Mouse (Mus musculus) mature B cell (primary cell): ENCODE results near the gene Mvb12b.

Experiments used
- in situ Hi-C: fragments of 300-500 bp; cut with MboI; formaldehyde crosslinking; loops from 2 replicates; pipeline ENCODE4 v1.14.3; 2019

The Mvb12b gene

DNA sequence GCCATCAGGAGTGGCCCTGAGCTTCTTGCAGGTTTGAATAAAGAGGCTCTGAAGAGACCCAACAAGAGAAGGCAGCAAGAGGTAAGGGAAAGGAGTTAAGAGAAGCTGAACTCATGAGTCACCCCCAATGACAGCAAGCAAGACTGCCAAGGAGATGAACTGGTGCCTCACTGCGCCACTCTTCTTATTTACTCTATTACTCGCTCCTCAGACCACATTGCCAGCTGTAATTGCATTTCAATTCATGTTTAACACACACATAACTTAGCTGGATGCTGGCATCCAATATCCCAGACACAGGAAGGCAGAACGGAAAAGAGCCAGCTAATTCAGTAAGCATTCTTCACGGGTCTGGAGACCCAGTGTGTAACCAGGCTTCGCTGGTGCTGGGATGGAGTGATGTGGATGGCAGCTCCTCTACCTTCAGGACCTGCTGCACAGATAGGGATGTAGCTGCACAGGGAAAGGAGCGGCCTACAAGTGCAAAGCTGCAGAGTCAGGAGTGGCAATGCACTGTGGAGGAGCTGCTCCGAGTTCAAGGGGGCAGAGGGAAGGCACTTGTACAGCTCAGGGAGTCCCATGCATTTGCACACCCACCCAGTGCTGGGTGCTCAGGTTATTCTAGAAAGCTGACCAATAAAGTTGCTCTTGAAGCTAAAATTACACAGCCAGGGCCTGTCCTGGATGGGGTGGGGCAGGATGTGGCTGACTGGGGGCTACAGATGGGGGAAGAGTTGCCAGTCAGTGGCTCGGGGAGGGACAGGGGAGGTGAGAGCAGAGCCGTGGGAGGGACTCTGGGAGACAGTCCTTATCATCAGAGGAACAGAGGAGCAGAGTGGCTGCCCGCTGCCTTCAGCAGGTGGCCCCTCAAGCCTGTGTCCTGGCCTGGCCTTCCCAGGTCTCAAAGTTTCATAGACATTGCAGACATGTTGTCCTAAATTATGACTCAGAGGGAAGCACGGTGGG is 34.5 kb downstream of the Mvb12b start:
- in situ Hi-C loops, result no loop called here

DNA sequence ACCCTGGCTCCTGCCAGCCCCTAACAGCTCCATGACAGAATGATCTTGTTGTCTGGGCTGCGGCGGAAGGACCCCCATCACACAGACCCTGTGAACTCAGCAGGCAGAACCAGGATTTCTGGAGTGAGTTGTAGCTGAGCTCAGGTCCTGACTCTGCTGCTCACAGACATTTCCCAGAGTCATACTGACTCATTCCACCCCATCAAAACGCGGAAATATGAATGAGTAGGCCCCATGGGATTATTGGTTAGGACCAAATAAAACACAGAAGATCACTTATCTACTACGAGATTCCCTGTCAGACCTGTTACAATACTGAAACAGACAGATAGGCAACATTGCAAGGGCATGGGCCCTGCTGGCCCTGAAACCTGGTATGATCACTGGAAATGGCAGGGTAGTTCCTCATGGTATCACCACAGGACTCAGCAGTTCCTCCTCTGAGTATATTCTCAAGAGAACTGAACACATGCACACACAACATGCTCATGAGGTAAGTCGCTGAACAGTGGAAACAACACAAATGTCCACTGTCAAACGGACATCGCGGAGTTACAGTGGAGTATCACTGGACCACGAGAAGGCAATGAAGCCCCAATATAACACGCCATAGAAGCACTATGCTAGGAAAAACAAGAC is 40.4 kb downstream of the Mvb12b start:
- in situ Hi-C loops, result no loop called here

DNA sequence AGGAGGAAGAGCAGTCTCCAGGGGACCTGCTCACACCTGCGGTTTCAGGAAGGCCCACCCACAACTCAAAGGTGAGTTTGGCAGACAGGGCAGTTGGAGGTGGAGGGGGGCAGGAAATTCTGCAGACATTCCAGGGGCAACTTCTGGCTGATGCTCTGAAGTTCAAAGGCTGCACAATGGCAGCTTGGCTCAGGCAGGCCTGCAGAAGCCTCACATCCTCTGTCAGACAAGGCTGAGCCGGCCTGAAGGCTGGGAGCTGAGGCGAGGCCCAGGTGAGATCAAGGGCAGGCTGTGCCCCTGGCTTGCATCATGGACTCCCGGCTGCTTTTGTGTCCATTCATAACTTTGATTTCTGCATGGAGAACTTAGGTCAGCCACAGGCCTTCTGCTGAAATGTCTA is 41.1 kb downstream of the Mvb12b start:
- in situ Hi-C loops, result no loop called here

DNA sequence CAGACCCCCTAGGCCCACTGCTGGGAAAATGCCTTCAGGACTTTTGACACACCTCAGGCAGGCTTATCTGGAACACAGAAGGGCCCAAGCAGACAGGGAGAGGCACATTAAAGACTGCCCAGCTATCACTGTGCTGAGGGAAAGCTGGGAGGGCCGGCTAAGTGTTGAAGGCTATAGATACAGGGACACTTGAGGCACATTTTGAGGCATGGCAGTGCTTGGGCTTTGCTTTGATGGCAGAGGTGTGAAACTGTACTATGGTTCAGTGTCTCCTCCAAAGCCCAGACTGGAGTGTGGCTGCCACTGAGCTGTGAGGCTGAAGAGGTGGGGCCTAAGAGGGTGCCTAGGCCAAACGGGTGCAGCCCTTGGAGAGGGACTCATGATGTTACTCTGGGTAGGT is 44.1 kb downstream of the Mvb12b start:
- in situ Hi-C loops, result no loop called here

DNA sequence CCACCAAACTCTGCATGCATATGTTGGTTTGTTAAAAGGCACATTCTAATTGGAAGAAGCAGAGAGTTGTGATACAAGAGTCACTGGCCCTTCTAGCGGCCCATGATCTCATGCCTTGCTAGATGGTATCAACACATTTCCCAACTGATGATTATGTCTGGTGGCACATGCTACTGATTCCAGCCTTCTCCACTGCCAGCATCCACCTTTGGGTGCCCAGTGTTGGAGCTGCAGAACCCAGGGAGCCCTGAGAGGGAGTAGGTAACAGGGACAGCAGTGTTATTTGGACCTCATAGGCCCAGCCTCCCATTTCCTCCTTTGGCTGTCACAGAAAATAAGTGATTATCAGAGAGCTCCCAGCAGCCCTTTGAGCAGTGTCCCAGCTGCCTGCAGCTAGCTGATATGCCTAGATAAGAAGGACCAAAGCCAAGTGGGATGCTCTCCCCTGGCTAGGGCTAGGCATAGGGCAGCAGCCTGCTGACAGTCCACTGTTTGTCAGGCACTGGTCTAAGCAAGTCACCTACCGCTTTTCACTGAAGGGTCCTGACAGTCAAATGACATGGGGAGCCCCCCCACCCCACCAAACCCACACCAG is 44.7 kb downstream of the Mvb12b start:
- in situ Hi-C loops, result no loop called here

DNA sequence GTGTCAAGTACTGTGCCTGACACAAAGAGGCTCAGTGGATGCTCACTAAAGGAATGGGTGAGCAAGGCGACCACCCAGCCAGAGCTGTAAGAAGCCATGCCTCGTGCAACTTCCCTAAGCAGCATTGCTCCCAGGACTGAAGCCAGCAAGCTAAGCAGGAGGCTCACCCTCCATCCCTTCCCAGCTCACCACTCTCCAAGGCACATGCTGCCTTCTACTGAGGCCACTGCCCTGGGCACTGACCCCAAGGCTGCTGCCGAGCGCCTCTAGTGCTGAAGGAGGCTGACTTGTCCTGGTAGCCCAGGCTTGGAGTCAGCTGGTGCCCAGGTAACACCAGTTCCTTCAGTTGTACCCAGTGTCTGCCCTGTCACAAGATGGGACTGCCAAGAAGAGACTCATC is 45.8 kb downstream of the Mvb12b start:
- in situ Hi-C loops, result no loop called here

DNA sequence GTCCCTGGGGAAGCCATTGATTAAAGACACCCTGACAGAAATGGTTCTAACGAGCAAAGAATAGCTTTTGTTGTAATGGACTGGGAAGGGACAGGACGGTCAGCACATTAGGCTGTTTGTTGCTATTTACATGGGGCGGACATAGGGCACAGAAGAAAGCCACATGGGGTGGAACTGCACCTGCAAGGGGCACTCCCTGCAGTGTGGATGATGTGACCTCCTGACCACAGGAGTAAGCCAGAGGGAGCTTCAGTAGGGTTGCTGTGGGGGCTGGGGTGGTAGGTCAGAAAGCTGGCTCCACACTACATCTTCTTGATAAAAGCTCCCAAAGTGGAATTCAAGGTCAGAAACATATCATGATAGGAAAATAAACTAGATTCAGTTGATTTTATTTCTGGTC is 47.3 kb downstream of the Mvb12b start:
- in situ Hi-C loops, result no loop called here

DNA sequence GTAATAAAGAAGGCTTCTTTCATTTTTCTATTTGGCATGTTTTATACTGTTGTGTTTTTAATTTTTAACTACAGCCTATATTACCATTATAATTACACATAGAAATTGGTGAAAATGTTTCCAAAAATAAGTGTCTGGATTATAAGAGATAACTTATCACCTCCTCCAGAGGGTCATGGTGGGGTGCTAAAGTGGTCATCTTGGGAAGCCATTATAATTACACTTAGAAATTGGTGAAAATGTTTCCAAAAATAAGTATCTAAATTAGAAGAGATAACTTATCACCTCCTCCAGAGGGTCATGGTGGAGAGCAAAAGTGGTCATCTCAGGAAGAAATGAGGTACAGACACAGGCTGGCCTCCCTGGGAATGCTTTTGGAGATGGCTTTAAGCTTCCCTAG is 48.5 kb downstream of the Mvb12b start:
- in situ Hi-C loops, result no loop called here

DNA sequence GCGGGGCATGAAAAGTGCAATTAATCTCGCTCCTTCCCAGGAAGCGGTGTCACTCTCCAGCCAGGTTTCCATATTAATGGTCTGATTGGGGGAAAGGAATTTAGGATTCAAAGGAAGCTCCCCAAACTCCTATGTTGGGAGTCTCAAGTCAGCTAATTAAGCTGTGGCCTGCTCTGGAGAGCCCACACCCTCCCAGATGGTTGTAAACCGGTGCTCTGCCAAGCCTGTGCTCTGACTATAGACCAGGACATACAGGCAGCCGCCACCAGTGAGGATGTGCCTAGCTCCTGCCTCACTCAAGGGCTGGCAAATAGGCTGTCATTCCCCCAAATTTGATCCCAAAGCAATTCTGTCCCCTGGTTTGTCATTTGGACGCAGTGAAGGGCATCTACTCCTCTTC is 50.4 kb downstream of the Mvb12b start:
- in situ Hi-C loops, result no loop called here

DNA sequence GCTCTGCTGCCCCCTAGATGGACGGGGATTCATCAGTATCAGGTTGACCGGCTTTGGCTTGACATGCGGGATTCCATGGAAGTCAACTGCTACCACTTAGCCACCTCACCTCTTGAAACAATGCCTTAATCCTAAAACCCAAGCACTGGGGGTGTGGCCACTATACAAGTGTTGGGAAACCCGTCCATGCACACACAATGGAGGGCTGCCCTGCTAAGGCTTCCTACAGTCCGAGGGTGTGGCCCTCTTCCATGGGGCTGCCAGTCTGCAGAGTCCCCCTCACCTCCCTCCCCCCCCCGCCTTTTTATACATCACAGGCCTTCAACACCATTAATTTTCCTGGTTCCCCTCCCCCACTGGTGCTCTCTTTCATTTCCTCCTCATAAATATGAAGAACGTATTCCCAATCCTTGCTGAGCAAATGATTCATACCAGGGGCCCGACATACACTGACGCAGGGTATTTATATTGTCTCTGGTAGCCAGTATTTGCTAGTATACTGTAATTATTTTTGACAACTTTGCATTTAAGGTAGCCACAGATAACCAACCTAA is 51.0 kb downstream of the Mvb12b start:
- in situ Hi-C loops, result no loop called here

DNA sequence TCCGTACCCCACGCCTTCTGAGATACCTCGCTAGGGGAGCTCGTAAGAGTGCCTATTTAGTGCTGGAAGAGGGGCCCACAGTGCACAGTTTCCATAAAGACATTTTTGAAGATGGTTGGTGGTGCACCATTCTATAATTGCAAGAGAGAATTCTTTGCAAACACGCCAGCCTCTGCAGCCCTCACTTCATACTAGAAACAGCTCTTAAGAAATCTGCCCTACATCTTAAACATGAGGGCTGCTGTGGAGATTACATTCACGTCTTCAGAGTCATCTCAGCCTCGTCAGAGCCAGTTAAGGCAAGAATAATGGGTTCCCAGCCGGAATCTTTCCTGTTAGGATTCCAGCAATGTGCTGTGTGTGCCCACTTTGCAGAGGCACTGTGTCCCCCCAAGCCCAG is 52.7 kb downstream of the Mvb12b start:
- in situ Hi-C loops, result no loop called here

DNA sequence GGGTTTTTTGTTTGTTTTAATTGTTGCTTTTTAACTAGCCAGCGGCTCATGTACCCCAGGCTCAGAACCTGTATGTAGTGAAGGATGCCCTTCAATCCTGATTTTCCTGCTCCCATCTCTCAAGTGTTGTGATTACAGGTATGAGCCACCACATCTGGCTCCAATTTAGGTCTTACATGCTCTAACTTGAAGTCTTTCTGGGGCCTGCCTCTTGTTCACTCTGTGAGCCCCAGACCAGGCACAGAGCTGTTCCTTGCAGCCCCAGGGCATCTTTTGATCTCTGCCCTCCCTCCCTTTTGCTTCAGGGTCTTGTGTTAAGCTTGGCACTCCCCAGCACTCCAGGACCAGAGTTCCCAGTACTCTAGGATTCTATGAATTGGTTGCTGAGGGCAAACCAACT is 53.8 kb downstream of the Mvb12b start:
- in situ Hi-C loops, result no loop called here

DNA sequence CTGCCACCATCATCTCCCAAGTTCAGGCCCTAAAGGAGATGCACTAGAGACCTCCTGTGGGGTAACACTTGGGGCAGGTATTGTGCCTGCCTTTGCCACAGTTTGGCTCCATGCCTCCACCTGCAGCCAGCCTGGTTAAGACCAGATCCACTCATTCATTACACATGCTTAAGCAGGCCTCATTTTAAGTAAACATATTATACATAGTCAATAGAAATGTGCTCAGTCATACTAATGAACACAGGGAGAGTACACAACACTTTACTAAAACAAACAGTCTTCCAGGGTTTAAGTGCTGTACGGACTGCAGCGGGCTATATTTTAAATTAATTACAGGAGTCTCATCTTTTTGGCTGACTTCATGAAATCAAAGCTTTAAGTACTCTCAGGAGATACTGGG is 57.9 kb downstream of the Mvb12b start:
- in situ Hi-C loops, result no loop called here

DNA sequence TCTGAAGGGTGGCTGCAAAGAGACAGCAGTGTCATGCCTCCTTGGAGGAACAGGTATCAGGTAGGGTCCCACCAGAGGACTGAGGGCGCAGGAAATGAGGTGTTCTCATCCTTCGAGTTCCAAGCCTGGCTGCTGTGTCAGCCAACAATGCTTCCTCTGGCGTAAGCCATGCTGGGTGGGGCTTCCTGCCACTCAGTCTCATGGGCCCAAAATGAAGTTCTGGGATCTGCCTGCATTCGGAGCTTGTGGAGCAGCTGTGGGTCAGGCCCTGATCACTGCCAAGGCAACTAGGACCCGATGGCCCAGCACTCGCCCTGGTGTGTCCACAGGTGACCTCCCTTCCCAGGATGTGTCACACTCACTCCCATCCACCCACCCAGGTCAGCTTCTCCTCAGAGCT is 61.0 kb downstream of the Mvb12b start:
- in situ Hi-C loops, result no loop called here

DNA sequence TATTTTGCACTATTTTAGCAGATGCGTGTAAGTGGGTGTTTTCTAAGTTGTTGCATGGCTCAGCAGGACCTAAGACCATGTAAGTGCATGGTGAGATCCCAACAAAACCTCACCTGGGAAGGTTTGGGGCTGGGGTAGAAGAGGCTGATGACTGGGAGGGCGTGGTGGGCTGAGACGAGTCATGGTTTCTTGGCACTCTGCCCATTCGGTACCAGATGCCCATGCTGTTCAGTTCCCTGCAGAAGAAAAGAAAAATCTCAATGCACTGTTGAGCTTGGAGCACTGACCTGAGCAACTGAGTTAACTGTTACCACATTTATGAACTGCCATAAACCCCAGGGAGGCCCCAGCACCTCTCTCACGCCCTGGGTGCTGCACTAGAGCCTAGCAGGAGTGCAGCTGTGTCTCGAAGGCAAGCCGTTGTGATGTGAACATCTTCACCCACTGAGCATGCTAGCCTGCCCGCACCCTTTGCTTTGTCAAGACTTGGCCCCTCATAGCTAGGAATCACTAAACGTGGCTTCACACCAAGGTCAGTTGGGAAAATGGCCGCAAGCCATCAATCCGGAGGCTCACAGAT is 62.7 kb downstream of the Mvb12b start:
- in situ Hi-C loops, result no loop called here

DNA sequence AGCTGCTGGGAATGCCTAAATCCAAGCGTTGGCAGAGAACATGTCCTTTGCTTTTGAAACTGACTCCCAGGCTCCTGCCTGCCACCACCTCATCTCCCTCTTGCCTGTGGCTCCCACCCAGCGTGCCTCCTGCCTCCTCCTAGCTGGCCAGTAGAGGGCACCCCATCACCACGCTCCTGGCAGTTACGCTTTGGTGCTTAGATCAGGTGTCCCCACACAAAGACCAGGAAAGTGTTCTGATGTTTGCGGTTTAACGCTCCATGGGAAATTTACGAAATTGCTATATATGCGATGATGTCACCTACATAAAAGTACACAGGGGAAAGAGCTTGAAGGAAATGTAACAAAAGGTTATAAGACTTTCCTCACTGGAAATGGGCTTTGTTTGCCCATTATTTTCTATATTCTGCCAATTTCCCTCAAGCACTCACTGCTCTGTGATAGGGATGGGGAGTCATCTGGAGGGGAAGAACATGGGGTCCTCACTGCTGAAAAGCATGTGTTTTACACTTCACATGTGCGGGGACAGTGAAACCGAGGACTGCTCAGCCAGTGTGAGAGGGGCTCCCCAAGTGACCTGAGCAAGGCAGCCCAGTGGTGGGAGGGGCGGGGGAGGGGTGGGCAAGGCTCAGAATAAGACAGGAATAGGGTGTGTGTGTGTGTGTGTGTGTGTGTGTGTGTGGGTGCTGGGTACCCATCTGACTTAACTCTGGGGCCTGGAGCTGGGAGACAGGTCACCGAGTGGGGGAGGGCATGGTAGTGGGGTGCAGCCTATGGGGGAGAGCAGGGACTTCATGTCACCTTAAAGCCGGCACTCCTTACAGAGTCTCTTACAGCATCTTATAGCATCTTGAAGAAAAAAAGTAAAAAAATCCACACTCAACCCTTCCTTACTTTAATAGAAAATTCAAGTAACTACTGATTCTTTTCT is 65.8 kb downstream of the Mvb12b start:
- in situ Hi-C loops, result no loop called here

DNA sequence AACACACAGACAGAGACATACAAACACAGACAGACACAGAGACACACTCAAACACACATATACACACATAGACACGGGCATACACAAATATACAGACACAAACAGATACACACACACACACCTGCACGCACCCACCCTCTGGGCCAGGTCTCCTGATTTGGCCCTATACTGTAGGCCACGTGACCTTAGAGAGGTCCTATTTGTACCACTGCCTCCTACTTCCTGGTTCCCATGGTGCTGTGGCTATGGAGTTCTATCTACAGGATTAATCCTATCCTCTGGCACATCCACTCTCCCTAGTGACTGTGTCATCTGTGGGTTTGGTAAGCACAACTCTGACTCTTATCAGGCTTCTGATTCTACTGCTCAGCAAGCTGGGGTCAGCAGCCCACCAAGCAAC is 67.3 kb downstream of the Mvb12b start:
- in situ Hi-C loops, result no loop called here

DNA sequence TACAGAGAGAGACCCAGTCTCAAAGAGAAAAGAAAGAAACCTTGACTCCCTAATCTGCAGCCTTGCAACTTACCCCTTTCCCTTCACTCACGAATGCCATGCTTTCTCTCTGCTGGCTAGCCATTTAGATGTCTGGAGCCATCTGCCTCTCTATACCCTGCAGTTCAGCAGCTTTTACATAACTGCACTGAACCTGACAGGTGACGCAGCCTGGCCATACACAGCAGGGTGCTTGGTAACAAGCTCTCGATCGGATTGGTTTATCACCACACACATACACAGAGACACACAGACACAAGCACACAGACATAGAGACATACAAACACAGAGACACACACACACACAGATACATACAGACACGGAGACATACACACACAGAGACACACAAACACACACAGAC is 67.7 kb downstream of the Mvb12b start:
- in situ Hi-C loops, result no loop called here

DNA sequence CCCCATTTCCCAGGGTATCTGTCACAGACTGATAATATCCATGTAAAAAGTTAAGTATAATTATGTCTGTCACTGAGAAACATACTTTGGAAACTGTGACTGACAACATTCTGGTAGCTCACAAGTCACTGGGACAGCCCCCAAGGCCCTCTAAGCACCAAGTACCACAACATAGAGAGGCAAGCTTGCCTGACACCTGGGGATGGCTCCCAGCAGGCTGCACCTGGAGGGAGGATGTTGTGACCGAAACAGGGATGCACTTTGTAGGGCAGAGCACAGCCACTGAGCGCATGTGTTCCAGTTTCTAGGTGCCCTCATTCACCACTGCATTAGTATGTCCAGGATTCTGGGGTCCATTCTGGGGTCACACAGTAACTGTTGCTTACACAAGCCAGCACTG is 69.4 kb downstream of the Mvb12b start:
- in situ Hi-C loops, result no loop called here

DNA sequence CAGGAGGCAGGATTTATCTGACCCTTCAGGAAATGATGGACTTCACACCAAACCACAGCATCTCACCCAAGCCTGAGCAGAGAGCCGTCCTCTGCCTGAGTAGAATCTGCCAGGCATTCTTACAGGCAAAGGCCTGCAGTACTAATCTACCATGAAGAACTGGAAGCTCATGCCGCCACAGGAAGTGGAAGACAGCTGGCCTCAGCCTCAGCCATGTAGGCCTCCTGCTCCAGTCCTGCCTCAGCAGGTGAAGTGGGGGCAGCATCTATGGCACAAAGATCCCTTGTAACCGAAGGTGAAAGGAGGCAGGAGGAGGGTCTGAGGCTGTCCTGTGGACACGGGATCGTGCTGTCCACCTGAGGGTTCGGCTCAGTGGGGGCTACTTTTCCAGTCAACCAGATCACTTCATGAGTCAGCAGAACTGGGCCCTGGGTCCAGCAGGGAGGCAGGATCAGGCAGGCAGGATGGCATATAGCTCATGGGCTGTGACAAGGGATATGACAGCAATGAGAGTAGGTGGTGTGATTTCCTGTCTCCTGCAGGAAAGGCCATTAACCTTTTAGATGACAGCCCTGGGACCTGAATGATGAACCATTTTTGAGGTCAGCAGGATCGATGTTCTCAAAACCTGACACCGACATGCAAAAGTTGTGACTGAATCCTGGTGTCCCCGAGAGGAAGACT is 69.9 kb downstream of the Mvb12b start:
- in situ Hi-C loops, result no loop called here

DNA sequence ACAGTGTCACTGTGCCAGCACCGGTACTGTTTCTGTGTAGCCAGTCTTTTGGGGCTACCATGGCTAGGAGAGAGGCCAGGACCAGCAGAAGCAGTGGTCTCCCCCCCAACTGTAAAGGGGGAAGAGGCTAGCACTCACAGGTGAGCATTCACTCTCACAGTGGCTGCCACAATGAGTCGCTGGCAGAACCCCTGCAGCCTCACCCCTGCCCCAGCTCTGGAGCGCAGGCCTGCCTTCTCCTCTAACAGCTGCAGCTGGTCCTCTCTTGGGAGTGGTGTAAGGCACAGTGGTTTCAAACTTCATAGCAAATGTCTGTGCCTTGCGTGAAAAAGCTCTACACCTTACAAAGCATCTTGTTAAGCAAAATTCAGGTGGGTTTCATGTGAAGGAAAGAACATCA is 70.7 kb downstream of the Mvb12b start:
- in situ Hi-C loops, result no loop called here
